Mouse (Mus musculus) stomach, embryonic 14.5 days (tissue): ENCODE results near the gene Glo1. TPM values are rescaled to one million over a fixed set of nuclear protein-coding genes. Genes with fewer than 3 reads are reported as not detected.
A peak's percentile ranks its signal among the peaks of the same experiment; 100 is the strongest.

Experiments
- ATAC-seq: fragments of 200-750 bp; cut with Nextera tagmentation; 2 replicates; pipeline ENCODE4 v1.8.0; 2017; ENCODE audit warnings: low read depth, moderate TSS enrichment; ENCODE audit not compliant: insufficient number of reproducible peaks, insufficient read depth, low FRiP score
- H3K27ac ChIP-seq: fragments of 300-500 bp; sonication (generic); 2 replicates; pipeline ENCODE4 v1.5.1; 2014; ENCODE audit warnings: mild to moderate bottlenecking, low read length, moderate library complexity, mixed read lengths
- H3K27me3 ChIP-seq: fragments of 300-500 bp; sonication (generic); 2 replicates; pipeline ENCODE4 v1.6.1; 2014; ENCODE audit warnings: low read length, control low read depth, mixed read lengths; ENCODE audit not compliant: control insufficient read depth, insufficient read depth
- H3K36me3 ChIP-seq: fragments of 300-500 bp; sonication (generic); 2 replicates; pipeline ENCODE4 v1.6.1; 2014; ENCODE audit warnings: mild to moderate bottlenecking, control low read depth, low read length, moderate library complexity, mixed read lengths; ENCODE audit not compliant: control insufficient read depth, insufficient read depth
- H3K4me1 ChIP-seq: fragments of 300-500 bp; sonication (generic); 2 replicates; pipeline ENCODE4 v1.6.1; 2014; ENCODE audit warnings: low read length, control low read depth, mixed read lengths; ENCODE audit not compliant: control insufficient read depth, insufficient read depth
- H3K4me2 ChIP-seq: fragments of 300-500 bp; sonication (generic); replicated peaks from 2 replicates; pipeline ENCODE4 v1.6.1; 2014; ENCODE audit warnings: low read depth, low read length, control low read depth
- H3K4me3 ChIP-seq: fragments of 300-500 bp; sonication (generic); 2 replicates; pipeline ENCODE4 v1.5.1; 2014; ENCODE audit warnings: low read depth, low read length, control low read depth
- H3K9ac ChIP-seq: fragments of 300-500 bp; sonication (generic); replicated peaks from 2 replicates; pipeline ENCODE4 v1.6.1; 2014; ENCODE audit warnings: low read depth, mild to moderate bottlenecking, control low read depth, low read length, moderate library complexity, mixed read lengths
- H3K9me3 ChIP-seq: fragments of 300-500 bp; sonication (generic); 2 replicates; pipeline ENCODE4 v1.6.1; 2016; ENCODE audit warnings: low read depth, low read length, control low read depth; ENCODE audit not compliant: control insufficient read depth
- WGBS: fragments of 180-500 bp; shearing (Covaris S2); extraction: QIAGEN DNeasy Blood & Tissue Kit; methylation state at CpG from one replicate; pipeline ENCODE4 v1.1.7; 2014; 5-methylcytosine and 5-hydroxymethylcytosine counted together
- polyA plus RNA-seq: library from polyadenylated mRNA; unstranded; fragments of >200 nt; fragmentation: Nextera tagmentation; extraction: Ambion mirVana; gene quantifications from 2 replicates; pipeline ENCODE4 v1.2.1, GENCODE M21; 2014

Glo1 gene
- polyA plus RNA-seq, 1 experiment from 2014 or later, result 240 TPM

- no peaks in the 10 kb centered on the region for H3K36me3 ChIP-seq
- H3K9me3 ChIP-seq, result no peaks in the 10 kb centered on the region
- no peak overlapping the region for H3K27ac ChIP-seq
- H3K27me3 ChIP-seq, result no peaks in the 10 kb centered on the region
- no peaks in the 10 kb centered on the region for H3K4me1 ChIP-seq
- no peak overlapping the region for H3K9ac ChIP-seq
- no peak overlapping the region for H3K4me2 ChIP-seq
- no peak for ATAC-seq
- H3K4me3 ChIP-seq, result no peak overlapping the region
- WGBS, result 83% methylated on average over 3 of the region's 3 CpGs
Observed at GRCm38 (mm10) chr17:30582313-30582712, 44.4 kb downstream of the Glo1 start.

- Histone ChIP-seq H3K4me2 (no peak overlapping the region), H3K9me3 (no peaks in the 10 kb centered on the region), H3K27me3 (no peaks in the 10 kb centered on the region), H3K4me1 (peaks cover 4% of the 10 kb centered on the region; the same call in 1 of the 2 replicates), H3K9ac (no peak overlapping the region), H3K36me3 (no peaks in the 10 kb centered on the region), H3K4me3 (no peak overlapping the region), H3K27ac (no peak overlapping the region)
- WGBS, result 79% methylated on average over 6 of the region's 6 CpGs
- ATAC-seq, result no peak
Observed at GRCm38 (mm10) chr17:30581201-30581600, 45.5 kb downstream of the Glo1 start.

- Histone ChIP-seq H3K27ac (no peak overlapping the region), H3K9ac (no peak overlapping the region), H3K36me3 (no peaks in the 10 kb centered on the region), H3K9me3 (no peaks in the 10 kb centered on the region), H3K27me3 (no peaks in the 10 kb centered on the region), H3K4me2 (no peak overlapping the region), H3K4me1 (peaks cover 4% of the 10 kb centered on the region; the same call in 1 of the 2 replicates), H3K4me3 (no peak overlapping the region)
- 59% methylated on average over 1 of the region's 1 CpGs for WGBS
- ATAC-seq, result no peak
Observed at GRCm38 (mm10) chr17:30580781-30581180, 45.9 kb downstream of the Glo1 start.

GRCm38 (mm10) chr17:30576946-30577345 is 49.7 kb downstream of the Glo1 start:
- Histone ChIP-seq H3K4me3 (peak overlapping the region; percentile 73), H3K27ac (peak overlapping the region; percentile 89; the same call in 1 of the 2 replicates), H3K9ac (peak overlapping the region; percentile 68), H3K4me2 (peak overlapping the region; percentile 88), H3K9me3 (no peaks in the 10 kb centered on the region), H3K27me3 (no peaks in the 10 kb centered on the region), H3K36me3 (no peaks in the 10 kb centered on the region), H3K4me1 (peaks cover 9% of the 10 kb centered on the region)
- 42% methylated on average over 12 of the region's 12 CpGs for WGBS
- no peak for ATAC-seq

- Histone ChIP-seq H3K4me2 (peak within 1 kb of the TSS; percentile 88), H3K36me3 (no peaks in the 10 kb centered on the region), H3K4me3 (peak within 1 kb of the TSS; percentile 73), H3K27ac (peak within 1 kb of the TSS; percentile 89), H3K4me1 (peaks cover 9% of the 10 kb centered on the region), H3K9ac (peak within 1 kb of the TSS; percentile 68), H3K27me3 (no peaks in the 10 kb centered on the region), H3K9me3 (no peaks in the 10 kb centered on the region)
- WGBS, result 1% methylated on average over 70 of the region's 94 CpGs
- ATAC-seq, result peak; percentile 93
Observed at GRCm38 (mm10) chr17:30575941-30576773, 50.5 kb downstream of the Glo1 start, which contains the start of gene Btbd9. Gene Btbd9 (minus strand): TSS chr17:30576488.

- Histone ChIP-seq H3K9ac (peak overlapping the region; percentile 68), H3K27ac (peak overlapping the region; percentile 89), H3K36me3 (no peaks in the 10 kb centered on the region), H3K27me3 (no peaks in the 10 kb centered on the region), H3K4me1 (peaks cover 9% of the 10 kb centered on the region), H3K9me3 (no peaks in the 10 kb centered on the region), H3K4me3 (peak overlapping the region; percentile 73), H3K4me2 (peak overlapping the region; percentile 88)
- peak; percentile 25; the same call in 1 of the 2 replicates for ATAC-seq
- 6% methylated on average over 35 of the region's 35 CpGs for WGBS
Observed at GRCm38 (mm10) chr17:30575121-30575904, 51.4 kb downstream of the Glo1 start.

GRCm38 (mm10) chr17:30574783-30575075 is 51.9 kb downstream of the Glo1 start:
- no peak overlapping the region for H3K9ac ChIP-seq
- ATAC-seq, result no peak
- H3K27ac ChIP-seq, result no peak overlapping the region
- peaks cover 12% of the 10 kb centered on the region for H3K4me1 ChIP-seq
- WGBS, result 67% methylated on average over 8 of the region's 8 CpGs
- peak overlapping the region; percentile 88 for H3K4me2 ChIP-seq
- H3K9me3 ChIP-seq, result no peaks in the 10 kb centered on the region
- H3K27me3 ChIP-seq, result no peaks in the 10 kb centered on the region
- no peaks in the 10 kb centered on the region for H3K36me3 ChIP-seq
- H3K4me3 ChIP-seq, result peak overlapping the region; percentile 73; the same call in 1 of the 2 replicates

- no peaks in the 10 kb centered on the region for H3K9me3 ChIP-seq
- H3K4me2 ChIP-seq, result no peak overlapping the region
- peaks cover 12% of the 10 kb centered on the region for H3K4me1 ChIP-seq
- WGBS, result 66% methylated on average over 8 of the region's 8 CpGs
- no peaks in the 10 kb centered on the region for H3K36me3 ChIP-seq
- H3K27ac ChIP-seq, result no peak overlapping the region
- no peak overlapping the region for H3K4me3 ChIP-seq
- no peak overlapping the region for H3K9ac ChIP-seq
- no peak for ATAC-seq
- H3K27me3 ChIP-seq, result no peaks in the 10 kb centered on the region
Observed at GRCm38 (mm10) chr17:30573990-30574782, 52.5 kb downstream of the Glo1 start.
